Mouse (Mus musculus) kidney, adult 11 months (tissue): ENCODE data around the gene Tmem54.

ENCODE experiments used
- DNase-seq: peaks from one replicate; pipeline ENCODE4 v3.0.0; 2022

The Tmem54 gene

DNA sequence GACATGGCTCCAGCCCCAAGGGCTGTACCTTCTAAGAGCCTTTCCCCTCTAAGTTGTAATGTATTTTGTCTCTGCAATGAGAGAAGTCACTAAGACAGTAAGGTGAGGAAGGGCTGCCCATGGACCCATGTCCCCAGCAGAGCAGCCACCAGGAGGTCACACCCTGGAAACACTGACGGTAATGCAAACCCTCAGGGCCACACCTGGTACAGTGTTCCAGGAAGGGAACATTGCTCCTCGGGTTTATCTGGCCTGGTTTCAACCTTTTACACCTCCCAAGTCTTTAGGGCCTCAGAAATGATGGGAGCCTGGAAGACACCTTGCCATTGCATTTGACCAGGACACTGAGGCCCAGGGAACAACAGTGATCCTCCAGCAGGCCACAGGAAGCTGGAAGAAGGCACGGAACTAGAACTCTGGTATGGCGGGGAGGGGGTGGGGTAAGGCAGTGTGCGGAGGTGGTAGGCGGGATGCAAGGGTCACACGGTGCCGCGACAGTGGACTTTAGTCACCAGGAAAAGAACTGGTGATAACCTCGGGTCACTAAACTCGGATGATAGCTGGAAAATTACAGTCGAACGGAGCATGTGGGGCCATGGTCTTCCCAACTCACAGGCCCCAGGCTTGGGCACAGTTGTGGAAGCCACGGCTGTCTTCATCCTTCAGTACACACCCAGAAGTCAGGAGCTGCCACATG, 3.1 kb upstream of the Tmem54 start:
- DNase-seq: no peak

DNA sequence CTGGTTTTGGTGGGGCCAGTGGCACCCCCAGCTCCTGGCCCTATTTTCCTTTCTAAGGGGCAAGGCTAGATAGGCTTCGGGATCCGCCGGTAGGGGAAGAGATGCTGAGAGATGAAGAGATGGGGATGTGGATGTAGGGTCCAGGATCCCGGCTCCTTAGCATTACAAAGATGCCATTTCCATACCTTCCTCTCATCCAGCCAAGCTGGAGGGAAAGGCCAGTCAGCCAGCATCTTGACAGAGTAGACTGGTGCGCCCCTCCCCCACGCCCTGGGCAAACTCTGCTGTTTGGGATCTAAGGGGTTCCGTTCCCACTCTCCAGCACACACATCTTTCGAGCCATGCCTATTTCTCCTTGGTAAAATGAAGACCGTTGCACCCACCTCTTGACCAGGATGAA, 725 bp downstream of the Tmem54 start:
- DNase-seq: no peak

DNA sequence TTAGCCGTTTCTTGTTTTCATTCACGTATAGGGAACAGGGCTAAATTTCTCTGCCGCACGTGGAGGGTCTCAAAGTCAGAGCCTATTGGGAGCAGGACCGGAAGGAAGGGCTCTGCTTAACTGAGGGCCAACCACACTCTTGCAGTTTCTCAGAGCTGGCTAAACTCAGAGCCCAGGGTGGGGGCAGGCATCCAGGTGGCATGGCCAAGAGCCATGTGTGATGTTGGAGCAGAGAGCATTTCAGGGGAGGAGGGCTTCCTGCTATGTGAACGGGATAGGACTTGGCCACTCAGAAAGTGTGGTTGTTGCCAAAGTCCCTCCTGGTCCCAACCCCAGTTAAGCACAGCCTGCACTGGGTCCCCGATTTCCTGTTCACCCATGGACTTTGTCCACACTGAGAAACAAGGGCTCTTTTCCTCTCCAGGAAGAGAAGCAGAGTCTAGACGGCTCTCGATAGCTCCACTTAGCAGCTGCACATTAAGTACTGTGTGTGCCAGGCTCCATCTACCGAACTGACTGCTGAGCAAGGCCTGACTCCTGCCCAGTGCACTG, 2.1 kb downstream of the Tmem54 start:
- no peak for DNase-seq

DNA sequence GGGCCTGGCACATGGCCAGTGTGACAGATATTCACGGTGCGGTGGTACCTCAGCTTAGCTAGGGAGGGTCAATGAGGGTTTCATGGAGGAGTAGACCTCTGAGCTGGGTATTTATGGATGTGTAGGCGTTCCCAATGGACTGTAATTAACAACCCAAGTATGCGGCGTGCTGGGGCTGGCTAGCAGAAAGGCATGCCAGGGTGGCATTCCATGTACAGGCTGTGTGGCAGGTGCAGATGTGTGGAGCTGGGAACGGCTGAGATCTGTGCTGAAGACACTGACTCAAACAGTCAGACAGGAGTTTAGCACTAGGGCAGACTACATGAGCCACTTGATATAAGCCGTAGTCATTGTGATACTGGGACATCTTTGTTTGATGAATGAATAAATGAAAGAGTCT, 3.3 kb downstream of the Tmem54 start:
- DNase-seq: no peak

DNA sequence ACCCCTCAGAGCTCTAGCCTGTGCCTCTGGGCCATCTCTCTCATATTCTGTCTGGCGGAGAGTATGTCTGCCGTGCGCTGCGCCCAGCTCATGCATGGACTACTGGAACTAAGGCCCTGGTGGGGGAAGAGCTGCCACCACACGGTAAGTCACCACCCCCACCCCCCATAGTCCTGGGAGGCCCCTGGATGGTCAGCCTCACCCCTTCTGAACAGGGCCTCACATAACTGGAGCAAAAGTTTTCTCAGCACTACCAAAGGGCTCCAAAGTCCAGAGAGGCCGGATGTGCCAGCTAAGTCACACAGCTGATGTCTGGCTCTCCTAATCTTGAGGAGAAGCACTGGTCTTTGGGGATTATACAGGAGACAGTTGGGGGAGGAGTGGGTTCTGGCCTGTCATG, 5.5 kb downstream of the Tmem54 start:
- no peak for DNase-seq

DNA sequence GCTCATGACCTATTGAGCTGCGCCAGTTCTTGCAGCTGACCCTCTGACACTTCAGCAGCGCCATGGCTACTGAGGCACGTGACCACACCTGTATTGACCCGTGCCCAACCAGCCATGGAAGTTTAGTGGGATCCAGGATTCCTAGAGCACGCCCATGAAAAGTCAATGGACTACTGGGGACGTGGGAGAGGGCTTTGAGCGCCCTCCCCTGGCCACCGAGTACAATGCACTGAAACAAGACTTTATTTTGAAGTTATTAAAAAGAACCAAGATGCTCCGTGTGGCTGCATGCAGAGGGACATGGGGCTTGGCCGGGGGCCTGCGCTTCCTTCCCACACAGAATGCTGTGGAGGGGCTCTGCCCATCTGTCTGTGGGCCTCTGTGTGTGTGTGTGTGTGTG, 6.0 kb downstream of the Tmem54 start:
- DNase-seq: no peak

DNA sequence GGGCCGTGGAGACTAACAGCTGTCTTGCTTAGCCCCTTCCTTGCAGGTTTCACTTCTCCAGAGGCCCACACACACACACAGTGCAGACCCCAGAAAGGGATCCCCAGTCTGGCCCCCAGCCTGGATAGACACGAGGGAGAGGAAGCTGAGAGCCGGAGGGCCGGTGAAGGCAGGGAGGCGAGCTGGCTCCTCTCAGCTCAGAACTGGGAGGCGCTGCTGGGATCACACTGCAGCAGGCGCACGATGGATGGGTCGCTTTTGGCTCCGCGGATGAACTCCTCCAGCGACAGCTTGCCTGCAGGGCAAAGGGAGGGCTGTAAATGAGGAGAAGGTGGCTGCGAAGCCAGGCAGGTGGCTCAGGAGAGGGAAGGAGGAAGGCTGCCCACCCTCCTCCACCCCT, 6.9 kb downstream of the Tmem54 start:
- no peak for DNase-seq

DNA sequence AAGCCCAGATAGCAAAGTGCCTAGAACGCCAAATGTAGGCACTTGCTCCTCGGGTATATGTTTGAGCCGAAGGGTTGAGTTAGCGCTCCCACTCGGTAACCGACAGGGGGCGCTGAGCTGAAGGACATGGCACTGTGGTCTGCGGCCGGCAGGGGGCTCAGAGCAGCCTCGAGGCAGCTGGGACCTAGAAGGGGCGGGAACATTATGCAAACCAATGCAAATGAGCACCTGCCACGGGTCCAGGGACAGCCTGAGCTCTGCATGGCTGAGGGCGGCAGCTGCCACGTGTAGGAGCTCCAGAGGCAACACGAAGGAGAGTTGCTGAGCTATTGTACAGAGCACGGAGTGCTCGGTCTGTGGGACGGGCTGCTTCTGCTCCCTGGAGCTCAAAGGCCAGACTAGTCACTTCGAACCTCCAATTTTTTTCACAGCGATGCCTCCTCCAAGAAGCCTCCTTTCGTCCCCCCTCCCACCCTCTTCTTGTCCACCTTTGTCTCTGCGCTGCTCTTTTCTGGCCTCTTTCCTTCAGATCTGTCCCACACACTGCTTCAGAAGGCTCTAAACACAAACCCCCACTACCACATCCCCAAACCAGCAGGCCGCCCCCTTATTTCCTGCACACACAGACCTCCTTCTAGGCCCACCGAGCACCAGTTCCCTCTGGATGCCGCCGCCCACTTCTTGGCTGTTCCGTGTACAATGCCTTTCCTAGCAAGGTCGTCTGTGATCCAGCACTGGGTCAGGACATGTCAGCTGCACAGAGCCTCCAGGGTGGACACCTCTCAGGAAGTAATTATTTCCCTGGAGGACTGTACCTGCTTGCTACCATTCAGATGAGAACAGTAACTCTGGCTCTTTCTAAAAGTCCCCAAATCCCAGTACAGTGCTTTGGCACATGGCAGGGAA, 8.0 kb downstream of the Tmem54 start:
- DNase-seq: peak; percentile 56

DNA sequence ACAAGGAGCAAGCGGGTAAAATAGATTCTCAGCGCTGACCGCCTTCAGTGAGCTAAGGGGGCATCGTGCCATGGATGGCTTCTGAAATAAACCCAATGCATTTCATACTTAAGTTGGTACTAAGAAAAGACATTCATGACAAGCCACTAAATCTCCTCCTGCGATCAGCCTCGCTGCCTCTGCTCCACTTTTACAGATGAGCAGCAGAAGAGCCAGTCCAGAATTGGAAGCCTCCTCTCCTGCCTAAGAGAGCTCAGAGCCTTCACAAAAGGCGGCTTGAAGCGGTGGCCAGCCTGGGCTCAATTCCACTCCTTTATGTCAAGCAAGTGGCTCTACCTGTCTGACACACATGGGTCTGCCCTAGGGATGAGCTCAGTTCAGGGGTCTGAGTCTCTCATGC, 11.4 kb downstream of the Tmem54 start:
- no peak for DNase-seq

DNA sequence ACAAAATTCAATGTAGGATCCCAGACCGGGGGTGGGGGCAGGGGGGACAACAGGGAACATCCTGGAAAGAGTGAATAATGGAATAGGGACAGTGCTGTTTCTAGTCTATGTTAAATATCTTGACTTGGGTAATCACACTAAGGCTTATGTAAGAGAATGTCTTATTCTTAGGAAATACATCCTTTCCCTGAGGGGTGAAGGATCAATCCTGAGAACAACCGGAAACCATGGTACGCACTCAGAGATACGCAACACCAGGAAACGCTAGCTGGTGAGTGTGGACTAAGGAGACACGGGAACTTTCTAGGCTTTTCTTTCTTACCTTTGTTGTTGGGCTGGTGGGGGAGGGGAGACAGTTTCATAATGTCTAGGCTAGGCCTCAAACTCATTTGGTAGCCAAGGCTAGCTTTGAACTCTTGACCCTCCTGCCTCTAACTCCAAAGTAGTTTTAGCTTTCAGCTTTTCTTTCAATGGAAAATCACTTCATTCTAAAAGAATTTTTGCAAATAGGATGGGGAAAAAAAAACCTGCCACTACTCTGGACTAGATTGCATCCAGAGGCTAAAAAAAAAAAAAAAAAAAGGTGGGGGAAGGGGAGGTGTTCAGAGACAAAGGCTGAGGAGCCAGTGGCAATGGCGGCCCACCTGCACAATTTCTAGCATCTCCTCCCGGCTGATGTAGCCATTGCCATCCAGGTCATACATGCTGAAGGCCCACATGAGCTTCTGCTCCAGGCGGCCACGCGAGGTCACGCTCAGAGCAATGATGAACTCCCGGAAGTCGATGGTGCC, 12.6 kb downstream of the Tmem54 start:
- no peak for DNase-seq

DNA sequence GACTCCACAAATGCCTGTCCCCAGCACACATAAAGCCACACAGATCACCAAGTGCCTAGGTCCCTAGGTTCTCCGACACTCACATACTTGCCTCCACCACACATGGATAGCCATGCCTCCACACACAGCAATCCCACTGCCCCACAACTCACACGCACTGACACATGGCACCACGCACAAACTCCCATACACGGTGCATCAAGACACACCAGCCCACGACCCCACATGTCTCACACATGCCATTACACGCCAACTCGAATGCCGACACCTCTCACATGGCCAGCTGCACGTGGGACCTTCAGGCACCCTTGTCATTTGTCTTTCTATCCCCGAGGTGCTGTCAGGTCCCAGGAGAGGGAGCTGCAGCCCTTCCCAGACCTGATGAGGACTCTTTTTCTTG, 14.4 kb downstream of the Tmem54 start:
- DNase-seq: no peak

DNA sequence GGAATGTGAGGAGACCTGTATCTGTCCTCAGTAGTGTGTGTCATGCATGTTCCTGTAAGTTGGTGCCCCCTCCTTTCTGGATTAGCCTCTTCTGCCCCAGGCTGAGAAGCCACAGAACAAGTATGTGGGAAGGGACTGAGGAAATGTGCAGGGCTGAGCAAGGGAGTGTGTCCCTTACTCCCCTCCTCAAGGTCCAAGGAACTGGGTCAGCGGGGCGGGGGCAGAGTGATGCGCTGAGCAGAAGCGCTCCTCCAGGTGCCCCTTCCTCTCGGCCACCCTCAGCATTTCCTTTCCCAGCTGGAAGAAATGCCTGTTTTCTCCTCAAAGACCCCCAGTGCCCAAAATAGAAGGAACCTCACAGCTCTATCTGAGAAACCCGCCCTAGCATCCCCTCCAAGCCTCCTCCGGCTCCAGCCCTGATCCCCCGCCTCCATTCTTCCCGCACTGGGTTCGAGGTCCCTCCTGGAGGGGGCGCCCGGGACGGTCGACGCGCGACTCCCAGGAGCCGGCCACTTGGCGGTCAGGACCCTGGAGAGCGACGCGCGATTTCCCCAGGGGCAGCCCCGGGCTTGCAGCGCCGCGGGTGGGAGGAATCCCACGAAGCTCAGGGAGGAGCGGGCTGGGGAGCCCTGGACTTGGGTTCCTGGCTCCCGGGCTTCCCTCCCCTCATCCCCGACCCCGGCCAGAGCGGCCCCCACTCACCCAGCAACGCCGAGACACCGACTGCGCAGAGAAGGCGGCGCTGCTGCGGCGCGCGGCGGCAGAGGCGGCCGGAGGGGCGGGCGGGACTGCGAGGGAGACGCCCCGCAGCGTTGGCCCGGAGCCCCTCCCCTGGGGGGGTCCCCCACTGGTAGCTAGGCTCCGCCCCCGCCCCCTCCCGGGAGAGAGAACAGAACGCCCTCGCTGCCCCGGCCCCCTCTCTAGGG, 15.4 kb downstream of the Tmem54 start:
- DNase-seq: no peak

DNA sequence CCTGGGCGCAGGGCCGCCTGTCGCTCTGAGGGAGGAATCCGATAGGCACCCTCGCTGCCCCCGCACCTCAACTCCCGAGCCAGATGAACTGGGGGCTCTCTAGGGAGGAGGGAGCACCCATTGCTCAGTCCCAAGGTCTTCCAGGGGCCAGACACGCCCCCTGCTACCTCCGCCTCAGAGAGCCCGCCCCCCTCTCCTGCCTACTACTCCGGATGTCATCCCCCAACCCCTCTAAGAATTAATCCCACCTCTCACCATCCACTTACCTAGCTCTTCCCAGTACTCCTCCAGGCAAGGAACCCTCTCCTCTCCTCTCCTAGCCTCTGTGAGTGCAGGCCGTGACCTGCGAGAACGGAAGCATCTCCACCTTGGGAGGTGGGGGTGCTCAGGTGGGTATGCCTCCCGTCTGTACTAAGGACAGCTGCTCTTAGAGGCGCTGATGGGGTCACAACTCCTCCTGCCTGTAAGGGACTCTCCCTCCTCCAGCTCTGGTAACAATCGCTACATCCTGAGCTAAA, 16.3 kb downstream of the Tmem54 start, which contains the start of gene Hpca:
Hpca (minus strand) TSS at position 468 of the 518 bp plus-strand sequence.
- DNase-seq: no peak

DNA sequence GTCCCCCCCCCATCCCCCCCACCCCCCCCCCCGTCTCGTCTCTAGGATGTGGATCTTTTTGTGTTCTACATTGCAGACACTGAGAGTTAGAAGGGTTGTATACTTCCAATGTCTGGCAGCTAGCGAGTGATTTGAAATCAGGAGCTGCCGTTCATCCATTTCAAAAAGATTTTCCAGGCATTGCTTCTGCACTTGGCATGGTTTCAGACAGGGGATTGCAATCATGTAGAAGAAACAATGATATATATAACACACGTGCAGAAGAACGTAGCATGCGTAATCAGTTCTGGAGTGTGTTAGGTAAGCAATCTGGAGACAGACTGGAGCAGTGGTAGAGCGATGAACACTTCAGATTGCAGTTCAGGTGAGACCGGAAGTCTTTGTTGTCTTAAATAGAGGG, 16.8 kb downstream of the Tmem54 start:
- DNase-seq: no peak

DNA sequence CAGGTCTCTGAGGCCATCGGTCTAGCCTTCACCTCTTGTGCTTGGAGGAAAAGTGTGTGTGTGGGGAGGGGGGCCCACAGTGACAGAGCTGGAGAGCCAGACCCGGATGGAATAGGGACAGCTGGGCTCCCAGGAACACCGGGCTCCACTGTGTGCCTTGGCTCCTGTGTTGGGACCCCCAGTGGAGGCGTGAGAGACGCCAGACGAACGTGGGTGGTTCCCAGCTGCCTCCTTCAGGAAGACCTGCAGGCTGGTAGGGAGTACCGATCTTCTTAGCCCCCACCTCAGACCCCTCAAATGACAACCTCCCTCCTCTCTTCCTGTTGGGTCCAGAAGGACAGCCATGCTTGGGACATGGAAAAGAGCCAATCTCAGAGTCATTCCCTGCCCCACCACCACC, 17.4 kb downstream of the Tmem54 start:
- DNase-seq: no peak

DNA sequence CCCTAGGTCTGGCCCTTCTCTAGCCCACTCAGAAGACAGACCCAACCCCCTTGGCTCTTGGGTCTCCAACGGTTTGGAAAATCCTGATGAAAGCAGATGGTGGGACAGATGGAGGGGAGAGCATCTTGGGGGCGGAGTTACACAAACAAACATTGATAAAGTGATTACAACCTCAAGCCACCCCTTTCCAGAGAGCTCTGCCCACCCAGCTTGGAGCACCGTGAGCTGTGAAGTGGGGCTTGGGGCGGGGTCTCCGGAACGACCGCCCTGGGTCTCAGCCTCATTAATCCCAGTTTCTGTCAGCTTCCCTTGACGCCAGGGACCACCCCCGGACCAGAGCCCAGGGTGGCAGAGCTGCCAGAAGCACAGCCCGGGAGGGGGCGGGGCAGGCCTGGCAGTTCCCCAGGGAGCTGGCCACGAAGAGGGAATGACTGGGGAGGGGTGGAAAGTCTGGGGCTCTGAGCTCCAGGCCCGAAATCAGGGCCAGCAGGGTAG, 19.4 kb downstream of the Tmem54 start:
- DNase-seq: no peak

DNA sequence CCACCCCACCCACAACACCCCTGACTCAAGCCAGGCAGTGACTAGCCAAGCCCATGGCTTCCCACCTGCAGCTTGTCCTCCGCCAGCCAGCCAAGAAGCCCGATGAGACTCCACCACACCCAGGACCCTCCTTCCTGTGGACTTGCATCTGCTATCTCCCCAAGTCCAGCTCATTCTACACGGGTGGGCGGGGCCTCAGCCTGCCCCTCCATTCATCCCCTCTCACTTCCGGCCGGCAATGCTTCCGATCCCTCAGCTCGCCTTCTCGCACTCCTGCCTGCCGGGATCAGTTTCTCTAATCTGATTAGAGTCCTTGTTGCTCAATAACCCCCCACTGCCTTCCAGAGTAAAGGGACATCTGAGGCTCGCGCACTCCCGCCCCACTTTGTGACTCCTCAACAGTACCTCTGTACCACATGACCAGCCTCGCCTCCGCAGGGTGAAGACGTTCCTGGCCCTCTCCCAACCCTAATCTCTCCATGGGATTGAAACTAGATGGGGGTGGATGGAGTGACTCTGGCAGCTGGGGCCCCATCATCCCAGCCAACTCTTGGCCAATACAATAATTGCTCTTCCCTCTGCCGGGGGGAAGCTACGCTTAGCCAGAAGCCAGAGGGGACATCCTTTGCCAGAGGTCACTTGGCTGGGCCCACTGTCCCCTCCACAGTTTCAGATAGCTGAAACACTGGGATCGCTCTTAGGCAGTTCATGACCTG, 20.5 kb downstream of the Tmem54 start:
- no peak for DNase-seq

DNA sequence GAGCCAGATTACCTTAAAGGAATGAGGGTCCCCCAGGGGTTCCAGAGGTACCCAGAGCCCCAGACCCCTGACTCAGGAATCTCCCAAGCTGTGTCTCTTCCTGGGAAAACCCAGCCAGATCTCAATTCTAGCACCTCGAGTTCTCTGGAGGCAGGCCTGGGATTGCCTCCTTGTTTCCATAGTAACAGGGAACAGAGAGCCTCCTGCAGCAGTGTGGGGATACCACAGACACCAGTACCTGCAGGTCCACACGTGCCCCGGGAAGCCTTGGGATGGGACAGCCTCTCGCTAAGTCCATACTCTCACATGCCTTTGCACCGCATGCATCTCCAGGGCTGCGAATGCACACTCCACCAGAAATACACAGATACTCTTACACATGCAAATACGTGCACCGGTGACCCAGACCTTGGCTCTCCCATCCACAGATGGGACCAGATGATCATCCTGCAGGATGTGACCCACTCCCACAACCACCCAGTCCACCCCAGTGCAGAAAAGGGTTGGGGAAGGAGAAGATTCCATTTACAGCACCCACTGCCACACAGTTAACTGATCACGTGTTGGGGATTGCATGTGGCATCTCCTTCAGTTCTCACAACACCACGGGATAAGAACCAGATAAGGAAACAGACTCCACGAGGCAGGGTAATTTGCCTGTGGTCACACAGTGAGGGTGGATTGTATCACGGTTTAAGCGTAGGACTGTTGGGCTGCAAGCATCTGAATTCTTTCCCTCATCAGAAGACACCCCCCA, 23.4 kb downstream of the Tmem54 start:
- no peak for DNase-seq

DNA sequence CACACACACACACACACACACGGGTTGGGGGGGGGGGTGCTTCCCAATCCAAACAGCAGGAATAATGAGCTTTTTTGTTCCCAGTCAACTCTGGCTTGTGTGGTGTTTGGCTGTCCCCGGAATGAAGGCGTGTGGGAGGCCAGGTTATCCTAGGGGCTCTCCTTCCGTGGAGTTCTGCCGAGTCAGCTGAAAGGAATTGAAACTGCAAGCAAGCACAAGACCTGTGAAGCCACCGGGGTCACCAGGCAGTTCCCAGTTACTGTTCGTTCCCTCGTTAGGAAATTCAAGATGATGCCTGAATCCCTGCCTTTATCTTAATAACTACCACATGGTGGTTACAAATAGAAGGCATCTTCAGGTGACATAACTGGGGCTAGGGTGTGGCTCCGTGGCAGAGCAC, 24.0 kb downstream of the Tmem54 start:
- no peak for DNase-seq

DNA sequence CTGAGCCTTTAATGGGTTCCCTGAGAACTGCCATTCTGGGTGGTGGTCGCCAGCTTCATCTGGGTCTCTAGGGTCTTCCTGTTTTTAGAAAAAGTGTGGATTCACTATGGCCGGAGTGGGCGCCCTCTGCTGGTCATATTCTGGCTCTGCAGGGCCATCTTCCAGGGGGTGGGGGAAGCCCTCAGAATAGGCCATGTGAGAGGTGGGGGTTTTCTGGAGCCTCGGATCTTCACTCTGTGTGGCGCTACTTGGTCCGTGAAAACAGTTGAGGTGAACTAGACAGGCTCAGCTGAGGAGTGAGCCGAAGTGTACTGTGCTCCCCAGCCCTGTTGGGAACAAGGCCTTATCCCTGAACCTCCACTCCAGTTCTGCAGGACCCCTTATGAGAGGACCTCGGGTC, 24.8 kb downstream of the Tmem54 start:
- no peak for DNase-seq
